Mouse (Mus musculus) c-Kit-positive CD71-negative TER-119-negative erythroid progenitor cells, embryonic 14.5 days (primary cell): Measurements from ENCODE around the gene Rora.
A peak's percentile ranks its signal among the peaks of the same experiment; 100 is the strongest.
"Not testable (repeated sequence)": the region's sequence is repeated elsewhere in the genome, so short reads cannot be mapped to it uniquely, and the experiment has no call there.

ENCODE experiments used
- DNase-seq: peaks from one replicate; pipeline ENCODE4 v3.0.0-alpha.2; 2013; ENCODE audit warnings: low read depth

The Rora gene

DNA sequence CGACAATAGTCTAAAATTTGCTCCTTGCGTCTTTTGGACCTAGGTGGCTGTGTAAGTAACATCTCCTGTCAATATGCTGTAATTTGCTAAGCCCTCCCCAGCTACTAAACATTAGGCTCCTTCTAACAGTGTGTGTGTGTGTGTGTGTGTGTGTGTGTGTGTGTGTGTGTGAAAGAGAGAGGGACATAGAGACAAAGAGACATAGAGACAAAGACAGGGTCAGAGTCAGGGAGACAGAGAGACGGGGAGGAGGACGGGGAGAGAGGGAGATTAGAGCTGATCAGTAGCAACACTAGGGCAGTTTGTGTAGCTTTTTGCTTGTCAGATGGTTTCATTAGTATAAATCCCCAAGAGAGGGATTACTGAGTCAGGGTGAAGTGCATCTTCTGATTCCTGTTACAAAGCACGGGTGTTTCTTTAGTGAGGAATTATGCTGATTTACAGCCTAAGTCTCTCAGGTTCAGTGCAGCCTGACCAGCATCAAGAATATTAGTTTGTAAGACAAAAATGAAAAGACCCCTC is 437.2 kb downstream of the Rora start:
- no peak for DNase-seq

GRCm38 (mm10) chr9:69092119-69093013 is 438.8 kb downstream of the Rora start:
- no peak for DNase-seq

DNA sequence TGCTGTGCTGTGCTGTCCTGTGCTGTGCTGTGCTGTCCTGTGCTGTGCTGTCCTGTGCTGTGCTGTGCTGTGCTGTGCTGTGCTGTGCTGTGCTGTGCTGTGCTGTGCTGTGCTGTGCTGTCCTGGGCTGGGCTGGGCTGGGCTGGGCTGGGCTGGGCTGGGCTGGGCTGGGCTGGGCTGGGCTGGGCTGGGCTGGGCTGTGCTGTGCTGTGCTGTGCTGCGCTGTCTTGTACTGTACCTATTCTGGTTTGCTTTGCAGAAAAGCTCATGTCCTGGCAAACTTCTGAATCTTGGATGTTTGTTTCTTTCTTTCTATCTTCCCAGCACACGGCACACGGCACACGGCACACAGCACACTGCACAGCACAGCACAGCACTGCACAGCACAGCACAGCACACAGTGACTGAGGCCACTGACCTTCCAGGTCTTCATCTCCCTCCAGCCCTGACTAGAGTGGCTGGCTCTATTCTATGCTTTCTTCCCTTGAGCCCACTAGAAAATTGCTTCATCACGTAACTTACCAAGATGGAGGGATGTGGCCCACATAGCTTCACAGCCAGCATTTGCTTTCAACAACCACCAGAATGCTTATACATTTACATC is 446.7 kb downstream of the Rora start:
- not testable (repeated sequence) for DNase-seq

DNA sequence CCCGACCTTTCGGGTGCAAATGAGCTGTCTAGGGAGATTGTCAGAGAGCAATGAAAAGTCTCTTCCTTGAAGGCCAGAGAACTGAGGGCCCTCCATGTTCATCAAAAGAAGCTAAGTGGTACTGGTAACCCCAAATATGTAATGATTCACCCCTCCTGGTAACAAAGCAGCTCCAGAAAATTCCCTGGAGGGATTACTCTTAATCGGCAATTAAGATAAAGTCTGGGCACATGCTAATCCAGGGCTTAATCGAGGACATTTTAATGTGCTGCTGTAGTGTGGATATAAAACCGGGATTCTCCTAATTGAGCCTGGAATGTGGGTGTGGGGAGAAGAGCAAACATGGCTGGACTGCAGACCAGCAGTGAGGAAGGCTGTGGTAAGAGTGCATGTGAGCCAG is 450.7 kb downstream of the Rora start:
- no peak for DNase-seq

GRCm38 (mm10) chr9:69109618-69110300 is 456.2 kb downstream of the Rora start:
- peak; percentile 20 for DNase-seq

- DNase-seq: no peak
Observed at GRCm38 (mm10) chr9:69110301-69110674, 456.7 kb downstream of the Rora start.

GRCm38 (mm10) chr9:69110706-69111105 is 457.1 kb downstream of the Rora start:
- DNase-seq: no peak

- no peak for DNase-seq
Observed at GRCm38 (mm10) chr9:69111539-69111938, 458.0 kb downstream of the Rora start.

DNA sequence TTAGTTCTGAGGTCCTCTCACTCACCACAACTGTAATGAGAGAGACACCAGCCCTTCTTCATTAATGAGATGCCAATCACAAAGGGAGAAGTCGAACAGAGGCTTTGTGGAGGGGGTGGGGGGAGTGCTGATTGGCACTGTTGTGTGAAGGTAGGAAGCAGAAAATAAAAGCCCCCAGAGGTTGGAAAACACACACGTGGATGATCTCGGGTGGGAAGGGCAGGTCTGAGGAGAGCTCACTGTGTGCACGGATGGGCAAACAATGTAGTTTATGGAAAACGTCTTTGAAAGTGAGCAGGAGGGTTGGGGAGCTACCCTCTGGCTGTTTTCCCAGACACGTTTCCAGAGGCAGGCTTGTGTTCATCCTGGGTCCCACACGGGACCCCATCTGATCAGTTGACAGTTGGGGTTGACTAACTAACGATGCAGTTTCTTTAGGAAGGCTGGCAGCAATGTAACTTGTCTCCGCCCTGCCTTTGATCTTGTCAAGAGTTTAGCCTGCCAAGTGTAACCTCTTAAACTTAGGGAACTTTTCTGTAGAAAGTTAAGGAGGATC is 460.9 kb downstream of the Rora start:
- no peak for DNase-seq

DNA sequence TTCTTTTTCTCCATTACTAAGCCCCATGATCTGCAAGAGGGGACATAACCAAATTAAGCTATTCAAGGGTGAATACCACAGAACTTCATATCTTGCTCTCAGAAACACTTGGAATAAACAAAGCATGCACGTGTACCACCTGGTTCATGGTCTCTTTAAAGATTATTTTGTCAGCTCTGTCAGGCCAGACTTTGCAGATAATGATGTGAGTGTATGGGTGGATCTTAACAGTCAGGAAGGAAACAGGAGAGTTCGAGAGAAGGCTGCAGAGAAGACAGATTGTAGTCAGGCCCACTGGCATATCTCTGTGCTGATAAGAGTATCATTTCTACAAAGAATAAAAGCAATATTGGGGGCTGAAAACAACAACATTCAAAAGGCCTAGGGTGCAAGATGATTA is 463.2 kb downstream of the Rora start:
- no peak for DNase-seq

- no peak for DNase-seq
Observed at GRCm38 (mm10) chr9:69121117-69121740, 467.6 kb downstream of the Rora start.

- DNase-seq: no peak
Observed at GRCm38 (mm10) chr9:69125011-69125786, 471.6 kb downstream of the Rora start.

- no peak for DNase-seq
Observed at GRCm38 (mm10) chr9:69125787-69126161, 472.2 kb downstream of the Rora start.

DNA sequence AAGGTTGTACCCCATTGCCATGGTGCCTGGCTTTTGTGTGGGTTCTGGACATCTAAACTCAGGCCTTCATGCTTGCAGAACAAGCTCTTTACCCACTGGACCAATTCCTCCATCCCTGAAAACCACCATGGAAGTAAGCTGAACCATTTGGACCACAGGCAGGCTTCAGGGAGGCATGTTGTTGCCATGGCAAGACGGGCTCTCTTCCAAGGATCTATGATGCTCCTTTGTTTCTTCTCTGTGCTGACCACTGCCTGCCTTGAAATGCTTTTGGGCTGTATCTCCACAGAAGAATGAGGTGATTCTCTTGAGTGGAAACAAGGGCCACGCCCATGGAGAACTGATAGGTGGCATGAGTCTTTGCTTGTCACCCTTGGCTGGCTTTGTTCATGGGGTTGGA is 473.0 kb downstream of the Rora start:
- no peak for DNase-seq

- no peak for DNase-seq
Observed at GRCm38 (mm10) chr9:69128335-69128734, 474.7 kb downstream of the Rora start.

- no peak for DNase-seq
Observed at GRCm38 (mm10) chr9:69132995-69133394, 479.4 kb downstream of the Rora start.

DNA sequence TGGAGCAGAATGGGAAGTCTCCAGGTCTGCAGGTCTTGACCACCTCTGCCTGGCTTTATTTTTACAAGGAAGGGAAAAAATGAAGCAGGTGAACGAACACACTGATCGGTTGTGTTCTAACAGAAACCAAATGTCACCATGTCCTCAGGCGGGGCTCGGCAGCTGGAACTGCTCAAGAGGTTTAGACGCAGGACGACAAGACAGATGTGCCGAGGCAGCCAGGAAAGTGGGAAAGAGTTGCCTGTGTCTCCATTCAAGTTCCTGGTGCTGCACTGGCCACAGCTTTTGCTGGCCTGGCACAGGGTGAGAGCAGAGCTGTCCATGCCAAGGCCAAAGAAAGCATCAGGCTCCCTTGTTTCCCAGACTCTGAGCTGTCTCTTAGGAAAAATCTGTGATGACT is 480.1 kb downstream of the Rora start:
- no peak for DNase-seq

DNA sequence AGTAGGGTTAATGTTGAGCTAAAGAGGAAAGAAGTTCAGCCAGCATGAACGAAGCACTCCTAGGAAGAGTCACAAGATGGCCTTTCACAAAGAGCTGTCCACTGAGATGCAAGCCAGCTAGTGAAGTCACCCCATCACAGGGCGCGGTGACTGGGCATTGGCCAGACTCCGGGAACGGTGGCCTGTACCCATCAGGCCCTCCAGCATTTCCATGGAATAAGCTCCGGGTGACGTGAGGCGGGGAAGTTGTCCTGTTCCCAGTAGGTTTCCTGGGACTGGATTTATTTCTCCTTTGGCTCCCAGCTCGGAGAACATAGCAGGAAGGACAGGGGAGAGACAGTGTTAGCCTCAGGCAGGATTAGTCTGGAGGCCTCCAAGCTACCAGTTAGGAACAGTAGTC is 481.0 kb downstream of the Rora start:
- no peak for DNase-seq

GRCm38 (mm10) chr9:69136821-69137220 is 483.2 kb downstream of the Rora start:
- DNase-seq: no peak

DNA sequence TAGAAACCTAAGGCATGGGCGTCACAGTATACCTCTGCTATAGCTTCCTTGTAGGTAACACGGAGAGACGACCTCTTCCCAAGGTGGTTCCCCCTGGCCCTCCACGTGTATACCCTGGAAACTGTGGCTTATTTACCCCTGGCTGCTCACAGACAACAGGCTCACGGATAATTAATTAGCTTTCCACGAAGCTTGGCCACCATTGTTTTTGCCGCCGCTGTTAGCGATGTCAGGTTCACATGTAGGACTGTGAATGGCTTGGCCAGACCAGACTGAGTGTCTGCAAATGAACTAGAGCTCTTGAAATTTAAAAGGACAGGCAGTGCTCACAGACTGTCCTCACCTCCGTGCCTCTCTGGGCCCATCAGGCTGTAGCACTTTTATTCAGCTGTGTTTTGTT is 483.8 kb downstream of the Rora start:
- DNase-seq: no peak

DNA sequence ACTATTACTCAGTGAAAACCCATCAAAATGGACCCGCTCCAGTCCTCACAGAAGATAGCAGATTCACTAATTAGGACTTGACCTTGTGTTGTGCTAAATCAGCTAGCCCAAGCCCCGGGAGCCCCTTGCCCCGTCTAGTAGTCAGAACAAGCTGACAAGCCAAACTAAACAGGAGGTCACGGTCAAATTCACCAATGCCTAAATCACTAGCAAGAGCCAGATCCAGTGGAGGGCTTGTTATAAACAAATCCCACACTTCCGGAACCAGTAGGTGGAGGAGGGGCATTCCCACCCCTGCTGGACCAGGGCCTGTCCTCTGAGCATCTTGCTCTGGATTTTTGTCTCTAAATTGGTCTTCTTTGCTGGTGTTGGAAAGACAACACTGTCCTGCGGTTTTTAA is 486.6 kb downstream of the Rora start:
- no peak for DNase-seq
